Mouse (Mus musculus): ENCODE results near the gene Crym. TPM values are rescaled to one million over a fixed set of nuclear protein-coding genes. Genes with fewer than 3 reads are reported as not detected.

Gene Crym
- total and polyA plus RNA-seq, 3 experiments, result not detected

- no peak for TF ChIP-seq NRF1 (IDR thresholded peaks at IDR 0.05; ENCODE audit: insufficient read depth, low read depth, low read length, poor library complexity, severe bottlenecking)
- no peak for TF ChIP-seq CHD1 (IDR thresholded peaks at IDR 0.05; ENCODE audit: low read depth, low read length)
- no peak for TF ChIP-seq ZMIZ1 (IDR thresholded peaks at IDR 0.05; ENCODE audit: low read depth, low read length)
- no peak for TF ChIP-seq TBP (IDR thresholded peaks at IDR 0.05; ENCODE audit: low read depth, low read length)
- no peak for TF ChIP-seq MAZ (IDR thresholded peaks at IDR 0.05; ENCODE audit: low read depth, low read length)
- no peak for TF ChIP-seq CHD2 (IDR thresholded peaks at IDR 0.05; ENCODE audit: low read length)
- no peak for TF ChIP-seq BHLHE40 (IDR thresholded peaks at IDR 0.05; ENCODE audit: borderline replicate concordance, low read depth, low read length)
- TF ChIP-seq POLR2AphosphoS2 (IDR thresholded peaks at IDR 0.05; ENCODE audit: low read length), result no peak
- no peaks in the 10 kb centered on the region for H3K36me3 ChIP-seq (ENCODE audit: control insufficient read depth in 1 of 2, insufficient read depth in 2 of 2, low read length in 2 of 2)
- no peaks in the 10 kb centered on the region; a peak in 1 of 4 replicates for H3K27me3 ChIP-seq (ENCODE audit: control insufficient read depth in 1 of 2, insufficient read depth in 2 of 2, low read length in 2 of 2)
- H3K4me3 ChIP-seq (ENCODE audit: control insufficient read depth in 1 of 2, insufficient read depth in 1 of 2, low read depth in 2 of 2, low read length in 2 of 2), result no peak overlapping the region
- no peak for DNase-seq (ENCODE audit: low read depth, low spot score)
- no peaks in the 10 kb centered on the region for H3K9me3 ChIP-seq (replicated peaks; ENCODE audit: insufficient read depth, low read length)
- H3K9ac ChIP-seq (ENCODE audit: control insufficient read depth, low read depth, low read length, poor library complexity, severe bottlenecking), result no peak overlapping the region
- H3K27ac ChIP-seq (ENCODE audit: control insufficient read depth, low read depth, low read length), result no peak overlapping the region
- no peaks in the 10 kb centered on the region for H3K4me1 ChIP-seq (ENCODE audit: control insufficient read depth in 1 of 2, insufficient read depth in 2 of 2, low read length in 2 of 2)
- H3K79me2 ChIP-seq (ENCODE audit: control insufficient read depth, insufficient read depth, low read length, poor library complexity), result no peaks in the 10 kb centered on the region
These were observed 51.0 kb downstream of the Crym start for GRCm38 (mm10) chr7:120150898-120151297.

GRCm38 (mm10) chr7:120150257-120150656 lies 51.7 kb downstream of the Crym start:
- Histone ChIP-seq H3K27me3 (ENCODE audit: control insufficient read depth in 1 of 2, insufficient read depth in 2 of 2, low read length in 2 of 2) (no peaks in the 10 kb centered on the region; a peak in 1 of 4 replicates), H3K4me1 (ENCODE audit: control insufficient read depth in 1 of 2, insufficient read depth in 2 of 2, low read length in 2 of 2) (no peaks in the 10 kb centered on the region), H3K9ac (ENCODE audit: control insufficient read depth, low read depth, low read length, poor library complexity, severe bottlenecking) (no peak overlapping the region), H3K27ac (ENCODE audit: control insufficient read depth, low read depth, low read length) (no peak overlapping the region), H3K36me3 (ENCODE audit: control insufficient read depth in 1 of 2, insufficient read depth in 2 of 2, low read length in 2 of 2) (no peaks in the 10 kb centered on the region), H3K4me3 (ENCODE audit: control insufficient read depth in 1 of 2, insufficient read depth in 1 of 2, low read depth in 2 of 2, low read length in 2 of 2) (no peak overlapping the region), H3K79me2 (ENCODE audit: control insufficient read depth, insufficient read depth, low read length, poor library complexity) (no peaks in the 10 kb centered on the region), H3K9me3 (replicated peaks; ENCODE audit: insufficient read depth, low read length) (no peaks in the 10 kb centered on the region)
- DNase-seq (ENCODE audit: low read depth, low spot score), result no peak
- TF ChIP-seq MXI1 (IDR thresholded peaks at IDR 0.05; ENCODE audit: low read depth, low read length) (no peak), NELFE (IDR thresholded peaks at IDR 0.05; ENCODE audit: low read depth, low read length) (no peak), MAZ (IDR thresholded peaks at IDR 0.05; ENCODE audit: low read depth, low read length) (no peak), BHLHE40 (IDR thresholded peaks at IDR 0.05; ENCODE audit: borderline replicate concordance, low read depth, low read length) (no peak), NRF1 (IDR thresholded peaks at IDR 0.05; ENCODE audit: insufficient read depth, low read depth, low read length, poor library complexity, severe bottlenecking) (no peak), HCFC1 (IDR thresholded peaks at IDR 0.05; ENCODE audit: low read depth, low read length) (no peak), SIN3A (IDR thresholded peaks at IDR 0.05; ENCODE audit: low read length) (no peak), CHD1 (IDR thresholded peaks at IDR 0.05; ENCODE audit: low read depth, low read length) (no peak), TAL1 (IDR thresholded peaks at IDR 0.05; ENCODE audit: low read length) (no peak), MYB (IDR thresholded peaks at IDR 0.05; ENCODE audit: low read depth, low read length) (no peak), CTCF (IDR thresholded peaks at IDR 0.05 in 2 of 3, conservative IDR thresholded peaks at IDR 0.05 in 1 of 3; ENCODE audit: control insufficient read depth in 1 of 3, insufficient read depth in 1 of 3, low read depth in 2 of 3, low read length in 3 of 3, poor library complexity in 1 of 3, severe bottlenecking in 1 of 3) (no peak), ZKSCAN1 (IDR thresholded peaks at IDR 0.05; ENCODE audit: low read depth, low read length) (no peak), POLR2A (IDR thresholded peaks at IDR 0.05; ENCODE audit: control insufficient read depth in 1 of 2, insufficient read depth in 1 of 2, low read depth in 1 of 2, low read length in 2 of 2, poor library complexity in 1 of 2) (no peak), TCF12 (IDR thresholded peaks at IDR 0.05; ENCODE audit: low read depth, low read length) (no peak), CHD2 (IDR thresholded peaks at IDR 0.05; ENCODE audit: low read length) (no peak), USF1 (IDR thresholded peaks at IDR 0.05; ENCODE audit: low read depth, low read length) (no peak), MEF2A (IDR thresholded peaks at IDR 0.05; ENCODE audit: extremely low read depth, insufficient replicate concordance, low read depth, low read length, poor library complexity, severe bottlenecking) (no peak), ZNF384 (IDR thresholded peaks at IDR 0.05; ENCODE audit: low read depth, low read length) (no peak), MAX (IDR thresholded peaks at IDR 0.05; ENCODE audit: low read length) (no peak), EP300 (IDR thresholded peaks at IDR 0.05; ENCODE audit: low read depth in 1 of 2, low read length in 2 of 2) (no peak)

Data from MEL (cell line).